1 mouse cellular context compared by ENCODE assay signal in genomic region chr1:130740227-130740648, GRCm38 (mm10).
A peak's percentile ranks its signal among the peaks of the same experiment; 100 is the strongest.
TF ChIP-seq lines count a peak whose summit lies in the region.

No protein-coding gene starts in this region.

TF ChIP-seq in MEL, 35 proteins besides CTCF, POLR2A, EP300 and RAD21 (continued from another document):
- TF ChIP-seq KAT2A (conservative IDR thresholded peaks at IDR 0.05; ENCODE audit: low read depth, low read length): no peak
- 0 out of 2 replicates have a peak, but pooled peaks have one; percentile 29 for TF ChIP-seq MYB (IDR thresholded peaks at IDR 0.05; ENCODE audit: low read depth, low read length)
- TF ChIP-seq CHD1 (IDR thresholded peaks at IDR 0.05; ENCODE audit: low read depth, low read length): peak; percentile 71; the same call in 1 of the 2 replicates
